Mouse (Mus musculus) heart, adult 18-20 months (tissue): ENCODE measurements around the gene Rubcnl. TPM values are rescaled to one million over a fixed set of nuclear protein-coding genes. Genes with fewer than 3 reads are reported as not detected.

Experiments
- DNase-seq, 2 experiments: peaks; one replicate each; pipeline ENCODE4 v3.0.0; 2021 to 2022; ENCODE audit warnings: mixed read lengths in 1 of 2
- total RNA-seq, 2 experiments: library from RNA; stranded (reverse); gene quantifications; 2 replicates each; pipeline ENCODE4 v1.2.3; 2021

Gene Rubcnl
- total RNA-seq, 2 experiments from 2014 or later = 0.55 to 1.7 TPM

DNA sequence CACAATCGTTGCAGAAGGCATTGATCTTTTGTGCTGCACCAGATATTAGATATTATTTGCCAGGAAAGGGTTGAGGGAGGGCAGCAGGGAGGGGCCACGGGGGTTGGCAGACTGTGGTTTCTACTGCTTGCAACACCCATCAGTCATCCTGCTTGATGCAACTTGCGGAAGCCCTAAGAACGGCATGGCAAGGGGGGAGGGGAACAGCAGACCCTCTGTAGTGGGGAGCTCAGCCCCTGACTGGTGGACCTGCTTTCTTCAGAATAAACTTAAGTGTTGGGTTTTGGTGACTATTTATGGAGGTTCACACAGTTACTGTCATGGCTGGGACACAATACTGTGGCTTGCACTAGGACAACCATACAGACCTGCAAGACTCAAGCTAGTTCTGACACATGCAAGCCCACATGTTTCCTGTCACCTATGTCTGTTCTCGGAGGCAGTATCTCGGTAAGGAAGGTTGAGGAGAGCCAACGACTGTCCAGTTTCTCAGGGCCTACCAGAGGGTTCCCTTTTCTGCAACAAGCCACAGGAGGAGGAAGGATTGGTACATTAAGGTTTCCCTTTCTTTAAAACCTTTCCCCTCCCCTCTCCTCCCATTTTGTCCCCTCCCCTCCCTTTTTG is 53.6 kb downstream of the Rubcnl start:
- DNase-seq = peak in 1 of 2 experiments; percentile 28

DNA sequence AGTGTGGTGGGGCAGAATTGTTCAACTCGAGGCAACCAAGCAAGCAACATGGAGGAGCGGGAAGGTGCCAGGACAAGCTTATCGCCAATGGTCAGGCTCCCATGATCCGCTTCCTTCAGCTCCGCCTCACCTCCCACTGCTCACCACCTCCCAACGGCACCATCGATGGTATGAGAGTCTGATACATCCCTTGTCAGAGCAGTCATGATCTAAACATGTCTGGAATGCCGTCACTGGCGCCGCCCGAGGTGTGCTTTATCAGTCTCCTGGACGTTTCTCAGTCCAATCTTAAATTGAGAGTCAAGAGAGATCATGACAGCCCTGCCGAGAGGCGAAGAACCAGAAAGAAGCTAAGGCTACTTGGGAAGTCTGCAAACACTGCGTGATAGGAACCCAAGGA is 55.3 kb downstream of the Rubcnl start:
- DNase-seq = peak in 1 of 2 experiments; percentile 7

DNA sequence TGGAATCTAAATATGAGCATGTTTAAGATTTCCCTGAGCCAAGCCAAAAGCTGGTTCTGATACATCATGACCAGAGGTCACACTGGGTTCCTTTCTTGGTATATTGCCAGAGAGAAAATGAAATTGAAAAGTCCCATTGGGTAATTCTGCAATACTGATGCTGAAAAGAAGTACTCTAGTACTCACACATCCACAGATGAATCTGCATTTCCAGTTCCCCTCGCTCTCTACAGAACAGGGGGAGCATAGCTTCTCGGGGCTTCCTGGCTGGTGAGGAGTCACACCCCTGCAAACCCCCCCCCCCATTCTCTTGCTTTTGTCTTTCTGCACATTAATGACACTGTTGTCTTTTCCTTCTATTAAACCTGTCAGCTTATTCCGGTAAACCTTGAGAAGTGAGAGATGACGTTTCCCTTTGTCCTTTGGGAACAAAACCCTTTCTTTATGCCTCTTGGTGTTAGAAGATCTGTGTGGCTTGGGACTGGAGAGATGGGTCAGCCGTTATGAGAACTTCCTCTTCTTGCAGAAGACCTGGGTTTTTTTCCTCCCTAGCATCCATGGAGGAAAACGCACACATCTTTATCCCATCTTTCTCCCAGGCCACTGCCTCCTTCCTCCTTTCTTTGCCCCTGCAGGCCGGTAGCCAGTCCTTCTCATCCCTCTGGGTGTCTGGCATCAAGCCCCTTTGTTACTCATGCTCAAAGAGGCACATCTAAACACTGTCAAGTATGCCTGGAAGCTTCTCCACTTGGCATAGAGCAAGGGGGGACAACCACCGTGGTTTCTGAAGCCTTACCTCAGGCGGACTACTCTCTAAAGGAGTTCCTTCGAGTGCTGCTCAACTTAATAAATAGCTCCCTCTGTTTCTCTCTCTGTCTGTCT is 59.7 kb downstream of the Rubcnl start:
- DNase-seq = no peak

DNA sequence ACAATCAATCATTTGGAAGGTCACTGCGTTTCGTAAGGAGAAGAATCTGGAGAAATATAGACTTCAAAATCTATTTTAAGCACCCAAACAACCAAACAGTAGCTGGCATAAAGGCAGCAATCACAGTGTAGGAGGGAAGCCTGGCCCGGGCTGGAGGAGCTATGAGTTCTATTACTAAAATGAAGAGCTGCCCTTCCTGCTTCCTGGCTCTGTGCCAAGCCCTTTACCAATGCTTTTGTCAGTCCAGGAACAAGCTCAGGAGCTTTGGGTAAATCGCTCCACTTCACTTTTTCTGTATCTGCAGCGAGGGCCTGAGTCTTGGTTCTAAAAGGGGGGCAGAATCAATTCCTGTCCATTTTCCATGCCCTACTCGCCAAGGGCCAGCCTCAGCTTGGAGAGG is 62.1 kb downstream of the Rubcnl start:
- DNase-seq = no peak

Other genes starting within 250 kb of the Rubcnl start
- 10 to 100 TPM; 11.8 to 14.3 TPM for gene Lrch1, start 68.2 kb upstream of the Rubcnl start, total RNA-seq
- not detected for gene Lrrc63, start 114.9 kb downstream of the Rubcnl start, total RNA-seq
- 10 to 100 TPM; 13.4 to 26.7 TPM for gene Lcp1, start 115.1 kb downstream of the Rubcnl start, total RNA-seq
- not detected for gene Cpb2, start 226.3 kb downstream of the Rubcnl start, total RNA-seq